Mouse (Mus musculus) CD4-positive, CD25-positive, alpha-beta regulatory T cell, adult 4 months (primary cell): ENCODE results near the gene Twf2. TPM values are rescaled to one million over a fixed set of nuclear protein-coding genes. Genes with fewer than 3 reads are reported as not detected.
A peak's percentile ranks its signal among the peaks of the same experiment; 100 is the strongest.

Experiments
- ATAC-seq: one replicate; pipeline ENCODE4 v1.8.0; 2017
- polyA plus RNA-seq, 2 experiments: library from polyadenylated mRNA; unstranded; fragments of 100-300 nt; shearing (Covaris generic); gene quantifications; one replicate each; pipeline ENCODE4 v1.2.1; 2017

The Twf2 gene
- polyA plus RNA-seq, 2 experiments from 2014 or later, result 151 to 174 TPM

DNA sequence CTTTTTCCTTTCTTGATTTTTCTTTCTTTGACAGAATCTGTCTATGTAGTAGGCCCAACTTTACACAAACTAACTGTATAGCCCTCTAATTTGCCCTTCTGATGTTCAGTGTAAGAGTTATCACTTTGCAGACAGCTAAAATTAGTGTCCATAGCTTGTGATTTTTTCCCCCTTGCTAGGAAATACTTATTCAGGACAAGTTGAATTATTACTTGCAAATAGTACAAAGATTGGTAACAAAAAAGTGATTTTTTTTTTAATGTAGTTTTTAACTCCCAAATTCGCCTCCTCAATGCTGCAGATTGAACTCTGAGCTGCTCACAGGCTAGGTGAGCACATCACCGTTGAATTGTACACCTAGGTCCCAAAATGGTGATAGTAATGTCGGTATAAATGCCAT is 22.9 kb upstream of the Twf2 start:
- ATAC-seq, result no peak

DNA sequence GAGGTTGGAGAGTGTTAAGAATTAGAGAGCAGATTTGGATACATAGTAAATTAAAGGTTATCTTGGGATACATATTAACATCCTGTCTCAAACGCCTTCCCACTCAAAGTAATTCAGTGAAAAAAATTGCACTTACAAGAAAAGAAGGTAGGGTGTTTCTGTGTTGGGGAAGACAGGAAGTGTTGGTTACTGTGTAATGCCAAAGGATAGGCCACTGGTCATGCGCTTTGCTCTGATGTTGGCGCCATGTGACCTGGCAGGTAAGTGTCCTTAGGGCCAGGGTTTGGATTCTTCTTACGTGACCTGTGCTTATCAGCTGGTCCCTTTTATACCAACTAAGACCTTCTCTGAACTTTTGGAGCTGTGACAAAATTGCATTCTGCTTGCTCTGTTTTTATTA is 20.8 kb upstream of the Twf2 start:
- peak; percentile 62 for ATAC-seq

DNA sequence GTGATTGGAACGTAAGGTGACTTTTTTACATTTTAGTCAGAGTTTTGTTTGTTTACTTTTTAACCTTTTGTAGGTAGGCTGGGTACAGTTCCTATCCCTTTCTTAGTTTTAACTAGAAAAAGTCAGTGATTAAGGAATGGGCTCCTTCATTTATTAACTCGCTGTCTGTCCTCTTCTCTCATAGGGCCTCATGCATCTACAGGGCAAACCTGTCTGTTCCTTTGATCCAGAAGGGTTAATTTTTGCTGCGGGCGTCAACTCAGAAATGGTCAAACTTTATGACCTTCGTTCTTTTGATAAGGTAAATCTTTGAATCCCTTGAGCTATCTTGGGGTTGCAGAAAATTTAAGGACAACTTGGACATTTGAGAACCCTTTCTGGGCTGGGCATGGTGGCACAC is 18.9 kb upstream of the Twf2 start:
- no peak for ATAC-seq

DNA sequence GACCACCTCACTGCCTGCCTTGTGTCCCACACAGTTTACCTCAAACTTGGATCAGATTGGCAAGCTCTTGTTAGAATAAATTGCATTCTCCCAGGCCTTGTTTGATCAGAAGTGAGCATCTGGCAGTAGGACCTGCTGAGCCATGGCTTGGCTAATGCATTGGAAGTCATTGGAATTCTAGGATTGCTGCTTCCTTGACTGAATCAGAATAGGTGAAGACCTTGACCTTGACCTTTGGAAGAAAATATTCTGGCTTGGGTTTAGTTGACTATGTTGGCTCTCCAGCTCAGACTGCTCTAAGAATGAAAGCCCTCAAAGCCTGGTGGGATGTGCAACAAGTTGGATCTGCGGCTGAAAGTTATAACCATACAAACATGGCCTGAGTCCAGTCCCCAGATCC is 11.6 kb upstream of the Twf2 start:
- ATAC-seq, result no peak

DNA sequence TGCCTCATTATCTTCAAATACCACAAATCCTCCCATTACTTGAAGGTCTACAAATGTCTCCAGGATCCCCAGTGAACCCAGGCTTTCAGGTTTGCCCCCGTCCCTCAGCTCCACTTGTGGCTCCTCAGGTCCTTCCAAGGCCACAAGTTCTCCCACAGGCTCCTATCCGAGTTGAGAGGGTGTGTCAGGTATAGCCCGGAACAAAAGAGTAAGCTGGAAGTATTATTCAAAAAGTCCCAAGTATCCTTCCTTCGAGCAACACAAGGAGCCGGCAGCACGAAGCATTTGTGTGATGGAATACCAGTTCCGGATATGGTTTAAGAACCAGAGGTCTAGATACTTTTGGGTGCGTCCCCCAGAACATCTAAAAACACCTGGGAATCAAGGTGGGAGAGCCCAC is 10.9 kb upstream of the Twf2 start:
- ATAC-seq, result no peak

DNA sequence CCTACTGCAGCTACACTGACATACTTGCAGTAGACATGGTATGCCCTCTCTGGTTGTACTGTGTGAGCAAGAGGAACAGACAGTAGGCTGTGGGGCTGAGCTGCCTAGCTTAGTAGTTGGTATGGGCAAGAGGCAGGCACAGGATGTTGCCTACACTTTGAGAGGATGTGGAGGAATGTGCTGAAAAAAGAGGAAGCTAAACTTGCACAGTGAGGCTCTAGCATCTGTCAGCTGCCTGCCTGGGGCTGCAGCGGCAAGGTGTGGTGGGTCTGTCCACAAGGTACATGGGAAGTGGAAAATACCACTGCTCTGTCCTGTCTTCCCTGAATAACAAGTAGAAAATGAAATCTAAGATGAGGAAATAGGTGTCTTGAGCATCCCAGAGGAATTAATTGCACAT is 9.9 kb upstream of the Twf2 start:
- ATAC-seq, result peak; percentile 67

DNA sequence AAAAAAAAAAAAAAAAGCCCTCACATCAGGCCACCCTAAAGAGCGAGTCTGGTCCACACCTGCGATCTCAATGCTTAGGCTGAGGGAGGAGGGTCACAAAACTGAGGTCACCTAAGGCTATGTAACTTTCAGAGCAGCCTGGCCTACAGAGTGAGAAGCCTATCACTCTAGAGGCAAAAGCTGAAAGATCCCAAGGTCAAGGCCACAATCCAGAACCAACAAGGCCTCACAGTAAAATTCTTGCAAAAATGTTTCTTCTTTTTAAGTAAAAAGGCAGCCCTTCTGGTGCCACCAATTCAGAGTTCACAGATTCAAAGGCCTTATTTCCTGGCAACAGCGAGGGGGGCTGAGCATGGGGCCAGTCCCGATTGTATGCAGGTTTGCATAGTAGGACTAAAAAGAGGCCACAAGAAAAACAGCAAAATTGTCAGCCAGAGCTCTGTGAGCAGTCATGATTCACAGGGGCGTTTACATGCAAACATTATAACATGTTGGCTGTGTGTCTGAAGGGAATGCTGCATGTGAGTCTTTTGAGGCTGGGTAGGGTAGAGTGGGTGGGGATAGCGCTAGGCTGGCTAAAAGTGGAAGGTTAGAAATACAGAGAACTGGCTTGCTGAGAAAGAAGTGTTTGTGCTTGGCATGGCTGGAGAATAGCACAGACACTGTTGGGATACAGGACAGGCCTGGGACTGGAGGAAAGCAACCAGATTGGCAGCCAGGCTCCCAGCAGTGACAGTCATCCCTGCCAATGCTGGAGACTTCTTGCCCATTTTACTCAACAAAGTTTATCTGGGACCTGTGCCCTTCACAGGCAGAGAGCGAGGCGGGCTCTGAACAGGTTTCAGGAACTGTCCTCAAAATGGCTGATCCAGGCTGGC is 8.7 kb upstream of the Twf2 start:
- ATAC-seq, result peak; percentile 38

DNA sequence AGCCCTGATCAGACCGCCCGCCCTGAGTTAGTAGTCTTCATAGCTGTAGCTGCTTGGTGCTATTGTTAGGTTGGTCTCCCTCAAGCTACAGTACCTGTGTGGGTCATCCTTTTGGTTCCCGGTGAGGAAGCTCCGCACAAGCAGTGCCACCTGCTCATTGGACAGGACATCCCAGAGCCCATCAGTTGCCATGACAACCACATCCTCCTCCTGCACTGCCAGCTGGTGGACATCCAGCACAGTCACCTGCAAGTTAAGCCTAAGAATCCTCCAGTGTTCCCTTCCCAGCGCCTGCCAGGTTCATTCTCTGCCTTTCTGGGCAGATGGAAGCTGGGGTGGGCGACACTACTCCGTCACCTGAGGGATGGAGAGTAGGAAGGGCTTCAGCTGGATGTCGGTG is 7.2 kb upstream of the Twf2 start:
- no peak for ATAC-seq

DNA sequence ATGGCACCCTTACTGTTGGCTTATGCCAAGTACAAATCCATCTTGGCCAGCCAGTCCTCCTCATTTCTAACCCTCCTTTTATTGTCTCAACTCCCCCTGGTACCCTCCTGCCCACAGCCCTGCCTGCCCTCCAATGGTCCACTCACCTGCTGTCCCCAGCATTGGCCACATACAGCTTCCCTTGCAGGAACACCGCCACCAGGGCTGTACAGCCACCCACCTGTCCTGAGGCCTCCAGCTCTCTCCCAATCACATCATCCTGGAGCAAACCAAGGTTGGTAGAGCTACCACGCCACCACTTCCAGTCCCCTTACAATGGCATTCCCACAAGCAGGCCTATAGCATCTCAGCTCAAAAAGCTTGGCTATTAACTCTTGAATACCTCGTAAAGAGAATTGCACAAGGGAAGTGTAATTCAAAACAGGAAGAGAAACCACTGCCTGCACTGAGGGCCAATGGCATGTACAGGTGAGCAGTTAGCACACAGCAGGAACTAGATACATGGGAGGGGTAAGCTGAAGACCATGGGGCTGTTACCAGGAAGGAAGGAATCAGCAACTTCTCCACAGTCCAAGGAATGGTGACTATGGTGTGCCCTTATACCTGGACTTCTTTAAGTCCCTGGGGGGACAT is 5.7 kb upstream of the Twf2 start:
- ATAC-seq, result peak; percentile 40

DNA sequence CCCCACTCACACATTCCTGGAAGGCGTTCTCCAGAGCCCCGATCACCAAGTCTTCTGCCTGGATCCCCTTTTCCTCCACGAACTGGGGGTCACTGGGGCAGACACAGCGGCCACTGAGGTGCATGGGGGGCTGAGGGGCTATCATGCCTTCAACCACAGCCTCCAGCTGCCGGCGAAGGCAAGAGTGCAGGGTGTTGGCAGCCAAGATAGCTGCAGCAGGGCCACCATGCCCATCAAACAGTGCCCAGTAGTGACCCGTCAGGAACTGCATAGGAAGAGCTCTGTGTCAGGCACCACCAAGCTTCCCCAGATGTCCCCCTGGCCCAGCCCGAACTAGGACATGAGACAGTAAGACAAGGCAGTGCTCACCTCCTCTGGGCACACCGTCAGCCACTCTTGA is 5.2 kb upstream of the Twf2 start:
- no peak for ATAC-seq

DNA sequence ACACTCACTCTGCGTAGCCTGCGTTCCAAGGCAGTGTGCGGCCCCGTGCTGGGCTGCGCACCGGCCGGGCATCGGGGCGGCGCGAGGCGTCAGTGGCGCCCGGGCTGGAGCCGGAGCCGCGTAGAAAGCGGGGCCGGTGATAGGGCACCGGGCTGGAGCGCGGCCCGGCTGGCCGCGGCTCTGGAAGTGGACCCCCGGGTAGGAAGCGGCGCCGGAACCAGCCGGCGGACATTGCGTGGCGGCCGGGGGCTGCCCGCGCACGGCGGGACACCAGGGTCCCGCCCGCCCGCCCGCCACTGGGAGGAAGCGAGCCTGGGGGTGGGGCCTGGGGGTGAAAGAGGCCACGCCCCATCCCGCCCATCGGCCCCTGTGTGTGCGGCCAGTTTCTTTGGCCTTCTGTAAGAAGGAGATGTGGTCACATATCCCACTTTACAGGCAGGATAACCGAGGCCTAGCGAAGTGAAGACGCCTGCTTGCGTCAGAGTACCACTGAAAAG is 3.9 kb upstream of the Twf2 start:
- ATAC-seq, result no peak

DNA sequence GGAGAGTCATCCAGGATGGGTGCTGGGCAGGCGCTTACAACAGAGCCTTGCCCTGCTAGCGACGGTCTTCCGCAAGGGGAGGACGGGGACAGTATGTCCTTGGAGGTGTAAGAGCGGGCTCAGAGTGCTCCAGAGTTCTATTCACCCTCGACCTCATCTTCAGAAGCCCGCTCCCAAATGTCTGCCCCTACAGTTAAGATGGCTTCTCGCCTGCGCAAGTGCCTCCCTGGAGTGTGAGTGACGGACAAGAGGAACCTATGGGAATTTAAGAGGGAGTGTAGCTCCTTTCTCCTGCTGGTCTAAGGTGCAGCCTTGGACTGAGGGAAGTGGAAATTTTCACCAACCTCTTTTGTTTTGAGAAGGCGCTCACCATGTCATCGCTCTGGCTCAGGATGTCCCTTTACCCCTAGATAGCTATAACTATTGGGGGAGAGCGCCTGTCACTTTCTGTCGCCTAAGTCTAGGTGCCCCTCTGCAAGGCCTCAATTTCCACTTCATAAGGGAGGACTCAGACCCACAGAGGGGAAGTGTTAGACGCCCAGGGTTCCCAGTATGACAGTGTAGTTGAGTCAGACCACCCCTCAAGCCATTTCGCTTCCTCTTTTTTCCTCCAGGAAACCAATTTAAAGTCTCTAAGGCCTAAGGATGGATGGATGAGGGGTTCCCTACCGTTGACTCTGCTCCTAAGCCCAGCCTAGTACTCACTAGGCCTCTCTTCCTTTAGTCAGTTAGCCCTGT is 3.2 kb upstream of the Twf2 start, which contains the start of gene Ppm1m:
Gene Ppm1m (minus strand): TSS at position 212 of the 738 bp plus-strand sequence.
- ATAC-seq, result no peak

DNA sequence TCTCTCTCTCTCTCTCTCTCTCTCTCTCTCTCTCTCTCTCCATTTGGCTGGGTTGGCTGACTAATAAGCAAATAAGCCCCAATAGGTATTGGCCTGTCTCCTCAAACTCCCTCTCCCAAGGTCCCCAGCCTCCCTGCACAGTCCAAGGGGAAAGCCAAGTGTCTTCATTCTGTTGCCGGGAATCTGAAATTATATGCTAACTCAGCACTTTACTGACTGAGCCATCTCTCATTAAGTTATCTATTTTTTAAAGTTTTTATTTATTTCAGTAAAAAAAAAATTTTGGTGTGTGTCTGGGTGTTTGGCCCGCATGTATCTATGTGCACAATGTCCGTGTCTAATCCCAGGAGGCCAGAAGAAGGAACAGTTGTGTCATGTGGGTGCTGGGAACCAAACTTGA is 1.0 kb upstream of the Twf2 start:
- ATAC-seq, result no peak

DNA sequence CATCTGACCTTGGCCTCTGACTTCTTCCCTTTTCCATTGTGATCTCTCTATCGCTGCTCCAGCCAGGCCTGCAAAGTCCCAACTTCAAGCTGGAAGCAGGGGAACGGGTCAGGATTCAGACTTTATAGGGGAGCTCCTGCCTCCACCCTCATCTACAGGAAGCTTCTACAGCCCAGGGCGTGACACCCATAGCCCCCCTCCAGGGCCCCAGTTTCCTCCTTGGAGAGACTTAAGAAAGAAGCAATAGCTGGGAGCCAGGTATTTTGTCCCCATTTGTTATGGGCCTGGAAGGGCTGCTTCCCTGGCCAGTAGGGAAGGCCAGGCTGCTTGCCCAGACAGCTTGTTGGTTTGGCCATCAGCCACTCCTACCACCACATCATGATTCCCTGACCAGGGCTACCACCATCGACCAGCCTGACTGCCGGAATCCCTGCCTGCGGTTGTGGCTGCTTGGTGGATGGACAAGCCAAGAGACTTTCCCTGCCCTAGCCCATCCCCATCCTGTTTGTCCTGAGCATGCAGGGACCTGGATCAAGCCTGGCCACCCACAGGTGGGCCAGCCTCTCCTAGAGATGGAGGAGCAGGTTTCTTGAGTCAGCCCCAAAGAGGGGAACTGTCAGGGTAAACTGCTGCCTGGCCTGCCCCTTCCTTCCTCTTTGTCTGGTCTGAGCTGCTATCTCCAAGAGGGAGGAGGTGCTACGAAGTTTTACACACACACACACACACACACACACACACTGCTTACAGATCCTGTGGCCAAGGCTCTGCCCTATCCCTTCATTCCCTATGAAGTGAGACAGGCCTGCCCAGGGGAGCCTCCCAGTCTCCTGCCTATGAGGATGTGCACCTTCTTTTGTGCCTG is 1.3 kb downstream of the Twf2 start:
- no peak for ATAC-seq

DNA sequence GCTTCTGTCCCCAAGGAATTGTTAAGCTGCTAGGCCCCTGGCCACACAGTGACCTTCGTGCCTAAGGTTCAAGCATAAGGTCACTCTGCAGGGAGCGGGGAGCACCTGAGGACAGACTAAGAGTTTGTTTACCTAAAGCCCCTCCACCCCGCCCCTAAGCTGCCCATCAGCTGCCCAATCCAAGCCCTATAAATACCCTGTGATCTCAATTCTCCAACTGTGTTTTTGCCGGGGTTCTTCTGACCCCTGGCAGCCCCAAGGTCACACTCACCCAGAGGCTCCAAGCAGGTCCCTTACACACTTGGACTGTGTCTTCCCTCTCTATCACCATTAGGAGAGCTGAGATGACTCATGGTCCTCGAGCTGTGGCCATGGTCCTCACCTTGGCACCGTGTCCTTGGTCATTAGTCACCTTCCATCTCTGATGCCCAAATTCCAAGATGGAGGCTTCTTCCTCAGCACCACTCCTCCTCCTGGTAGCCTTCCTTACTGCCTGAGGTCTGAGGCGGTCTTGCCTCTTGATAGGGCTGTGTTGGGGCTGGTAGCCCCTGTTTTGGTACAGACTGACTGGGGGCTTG is 2.9 kb downstream of the Twf2 start:
- no peak for ATAC-seq

DNA sequence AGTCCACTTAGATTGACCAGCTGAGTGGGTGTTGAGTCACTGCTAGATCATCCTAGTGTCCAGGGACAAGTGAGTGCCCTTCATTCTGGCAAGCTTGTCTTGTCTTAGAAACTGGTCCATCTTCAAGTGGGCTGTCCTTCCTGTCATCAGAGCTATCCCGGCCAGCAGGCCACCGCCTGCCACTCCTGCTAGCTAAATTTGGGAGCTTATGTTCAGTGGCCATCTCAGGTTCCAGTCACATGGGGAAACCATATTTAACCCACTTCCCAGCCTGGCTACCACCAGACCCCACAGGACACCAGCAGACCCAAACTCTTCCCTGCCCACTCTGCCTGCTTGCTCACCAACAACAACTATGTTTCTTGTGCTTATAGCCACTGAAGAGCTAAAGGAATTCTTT is 3.6 kb downstream of the Twf2 start:
- ATAC-seq, result no peak

DNA sequence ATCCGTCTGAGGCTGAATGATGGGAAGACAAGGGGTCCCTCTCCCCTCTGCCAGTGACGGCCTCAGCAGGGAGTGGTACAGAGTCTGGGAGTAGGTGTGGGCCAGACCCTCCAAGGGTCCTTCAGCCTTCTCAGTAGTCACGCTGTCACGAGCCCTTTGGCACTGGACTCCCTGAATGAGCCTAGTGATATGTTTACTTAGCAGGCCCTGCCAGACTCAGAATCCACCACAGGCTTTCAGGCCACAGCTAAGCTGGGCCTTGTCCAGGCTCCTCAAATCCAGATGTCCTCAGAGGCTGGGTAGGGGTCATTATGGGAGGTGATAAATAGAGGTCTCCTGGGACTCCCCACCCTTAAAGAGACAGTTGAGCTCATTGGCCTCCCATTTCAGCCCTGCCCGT is 5.3 kb downstream of the Twf2 start:
- ATAC-seq, result no peak

DNA sequence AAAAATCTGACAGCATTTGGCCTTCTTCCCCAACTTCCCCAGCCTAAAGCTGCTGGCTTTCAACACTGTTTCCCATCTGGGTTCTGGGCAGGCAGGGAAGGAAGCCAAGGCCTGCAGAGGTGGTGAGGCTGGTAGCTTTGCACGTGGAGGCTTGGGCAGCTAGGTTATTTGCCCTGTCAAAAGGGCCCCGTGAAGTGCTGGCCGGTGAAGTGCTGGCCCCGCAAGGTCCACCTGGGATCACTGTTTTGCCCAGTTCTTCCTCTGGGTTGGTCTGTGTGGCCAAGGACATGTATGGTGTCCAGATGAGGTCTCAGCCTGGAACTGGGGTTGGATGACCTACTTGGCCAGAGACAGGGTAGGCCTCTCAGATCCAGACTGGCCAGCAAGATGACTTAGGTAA is 7.0 kb downstream of the Twf2 start:
- no peak for ATAC-seq

DNA sequence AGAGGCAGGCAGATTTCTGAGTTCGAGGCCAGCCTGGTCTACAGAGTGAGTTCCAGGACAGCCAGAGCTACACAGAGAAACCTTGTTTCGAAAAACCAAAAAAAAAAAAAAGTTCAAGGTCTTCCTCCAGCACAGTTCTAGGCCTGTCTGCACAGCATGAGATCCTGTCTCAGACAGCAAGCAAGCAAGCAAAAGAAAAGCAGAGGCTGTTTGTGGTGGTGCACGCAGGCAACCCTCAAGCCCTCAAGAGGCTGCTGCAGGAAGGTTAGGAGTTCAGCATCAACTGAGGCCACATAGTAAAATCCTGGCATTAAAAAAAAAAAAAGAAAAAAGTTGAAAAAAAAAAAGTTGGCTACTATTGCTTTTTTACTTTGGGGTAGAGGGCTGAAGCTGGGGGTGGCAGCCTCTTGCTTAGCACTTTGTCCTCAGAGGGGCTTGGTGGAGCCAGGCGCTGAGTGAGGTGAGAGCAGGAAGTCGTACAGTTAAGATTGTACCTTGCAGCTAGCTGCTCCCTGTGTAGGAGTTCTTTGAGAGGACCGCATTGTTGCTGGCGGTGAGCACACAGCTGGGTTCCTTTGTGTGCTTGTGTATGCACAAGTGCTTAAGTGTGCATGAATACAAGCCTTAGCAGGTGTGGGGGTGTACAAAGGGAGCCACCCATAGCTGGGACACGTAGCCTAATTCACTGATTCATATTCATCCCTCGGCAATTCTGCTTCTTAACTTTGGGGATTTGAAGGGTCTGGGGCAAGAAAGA is 8.1 kb downstream of the Twf2 start:
- peak; percentile 64 for ATAC-seq

DNA sequence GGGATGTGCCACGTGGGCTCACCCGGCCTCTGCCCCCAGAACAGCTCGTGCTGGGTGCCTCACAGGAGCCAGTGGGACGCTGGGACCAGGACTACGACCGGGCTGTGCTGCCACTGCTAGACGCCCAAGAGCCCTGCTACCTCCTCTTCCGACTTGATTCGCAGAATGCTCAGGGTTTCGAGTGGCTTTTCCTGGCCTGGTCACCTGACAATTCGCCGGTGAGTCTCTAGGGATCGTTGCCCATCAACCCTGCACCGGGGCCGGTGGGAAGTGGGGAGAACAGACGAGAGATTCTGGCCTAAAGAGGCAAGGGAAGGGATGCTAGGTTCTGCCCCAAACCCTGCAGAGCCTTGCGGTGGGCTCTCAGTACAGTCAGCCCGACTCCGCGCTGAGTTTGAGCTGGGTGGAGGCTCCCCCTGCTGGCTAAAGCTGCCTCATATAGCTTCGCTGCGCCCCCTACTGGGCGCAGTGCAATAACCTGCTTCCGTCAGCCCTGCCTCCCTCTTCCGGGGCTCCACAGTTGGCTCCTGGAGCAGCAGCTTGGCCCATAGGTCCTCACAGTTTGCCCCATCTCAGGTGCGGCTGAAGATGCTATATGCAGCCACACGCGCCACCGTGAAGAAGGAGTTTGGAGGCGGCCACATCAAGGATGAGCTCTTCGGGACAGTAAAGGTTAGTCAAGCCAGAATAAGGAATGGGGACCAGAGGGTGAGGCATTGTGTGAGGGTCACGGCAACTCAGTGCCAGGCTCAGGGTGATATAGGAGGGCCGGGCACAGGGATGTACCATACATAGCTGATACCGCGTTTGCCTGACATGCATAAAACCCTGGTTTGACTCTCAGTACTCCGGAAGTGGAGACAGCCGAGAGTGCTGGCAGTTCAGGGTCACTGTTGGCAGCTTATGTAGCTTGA is 9.0 kb downstream of the Twf2 start:
- peak; percentile 81 for ATAC-seq
